Mouse (Mus musculus) forebrain, embryonic 14.5 days (tissue): Measurements from ENCODE around the gene Slc22a16. TPM values are rescaled to one million over a fixed set of nuclear protein-coding genes. Genes with fewer than 3 reads are reported as not detected.

Source experiments
- ATAC-seq: fragments of 200-750 bp; cut with Nextera tagmentation; 2 replicates; pipeline ENCODE4 v1.8.0; 2017; ENCODE audit warnings: mild to moderate bottlenecking, moderate library complexity
- DNase-seq: peaks from one replicate; pipeline ENCODE4 v3.0.0-alpha.2; 2015; ENCODE audit warnings: low spot score
- H3K27ac ChIP-seq: fragments of 300-500 bp; sonication (generic); 2 replicates; pipeline ENCODE4 v1.5.1; 2014; ENCODE audit warnings: low read depth, mild to moderate bottlenecking, control low read depth, low read length, moderate library complexity
- H3K27me3 ChIP-seq: fragments of 300-500 bp; sonication (generic); replicated peaks from 2 replicates; pipeline ENCODE4 v1.6.1; 2014; ENCODE audit warnings: low read length, control low read depth, mixed read lengths; ENCODE audit not compliant: control insufficient read depth, insufficient read depth
- H3K36me3 ChIP-seq: fragments of 300-500 bp; sonication (generic); 2 replicates; pipeline ENCODE4 v1.6.1; 2014; ENCODE audit warnings: low read length, control low read depth; ENCODE audit not compliant: control insufficient read depth, insufficient read depth
- H3K4me1 ChIP-seq: fragments of 300-500 bp; sonication (generic); 2 replicates; pipeline ENCODE4 v1.6.1; 2014; ENCODE audit warnings: antibody characterized with exemption, low read length, control low read depth; ENCODE audit not compliant: control insufficient read depth, insufficient read depth
- H3K4me2 ChIP-seq: fragments of 300-500 bp; sonication (generic); 2 replicates; pipeline ENCODE4 v1.6.1; 2014; ENCODE audit warnings: mild to moderate bottlenecking, control low read depth, low read length
- H3K4me3 ChIP-seq: fragments of 300-500 bp; sonication (generic); 2 replicates; pipeline ENCODE4 v1.5.1; 2014; ENCODE audit warnings: low read depth, low read length, control low read depth
- H3K9ac ChIP-seq: fragments of 300-500 bp; sonication (generic); 2 replicates; pipeline ENCODE4 v1.6.1; 2014; ENCODE audit warnings: mild to moderate bottlenecking, low read length, control low read depth, moderate library complexity
- H3K9me3 ChIP-seq: fragments of 300-500 bp; sonication (generic); replicated peaks from 2 replicates; pipeline ENCODE4 v1.6.1; 2016; ENCODE audit warnings: low read length, control low read depth, mixed read lengths; ENCODE audit not compliant: control insufficient read depth
- WGBS: fragments of 180-500 bp; shearing (Covaris S2); extraction: QIAGEN DNeasy Blood & Tissue Kit; methylation state at CpG from one replicate; pipeline ENCODE4 v1.1.7; 2014; 5-methylcytosine and 5-hydroxymethylcytosine counted together
- polyA plus RNA-seq: library from polyadenylated mRNA; unstranded; fragments of >200 nt; fragmentation: Nextera tagmentation; extraction: Ambion mirVana; gene quantifications from 2 replicates; pipeline ENCODE4 v1.2.1, GENCODE M21; 2014

The Slc22a16 gene
- polyA plus RNA-seq, result not detected in 2 replicates

DNA sequence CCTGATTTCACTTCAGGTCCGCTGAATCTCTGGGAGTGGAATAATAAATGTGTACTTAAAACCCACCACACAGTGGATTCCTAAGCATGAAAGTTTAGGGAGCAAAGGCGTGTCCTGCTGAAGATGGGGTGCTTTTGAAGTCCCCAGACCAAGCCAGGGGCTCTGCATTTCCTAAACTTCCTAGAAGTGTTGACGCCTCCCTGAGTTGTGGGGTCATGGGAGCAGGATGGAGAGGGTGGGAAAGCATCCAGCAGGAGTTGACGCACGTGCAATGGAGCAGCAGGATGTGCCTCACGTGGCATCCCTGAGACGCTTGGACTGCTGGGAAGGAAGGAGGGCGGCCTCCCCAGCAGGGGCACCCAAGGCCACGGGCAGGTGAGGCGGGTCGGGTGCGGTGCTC, at the start of gene Slc22a16:
Gene Slc22a16, plus strand, starts transcription at position 301 of the 400 bp plus-strand sequence.
- ATAC-seq, result no peak
- H3K4me3 ChIP-seq, result no peak within 1 kb of the TSS
- DNase-seq, result no peak
- H3K27me3 ChIP-seq, result no peaks in the 10 kb centered on the region
- no peaks in the 10 kb centered on the region for H3K36me3 ChIP-seq
- H3K4me1 ChIP-seq, result no peaks in the 10 kb centered on the region
- no peak within 1 kb of the TSS for H3K9ac ChIP-seq
- H3K9me3 ChIP-seq, result no peaks in the 10 kb centered on the region
- H3K27ac ChIP-seq, result no peak within 1 kb of the TSS
- WGBS, result 95% methylated on average over 12 of the region's 12 CpGs
- H3K4me2 ChIP-seq, result no peak within 1 kb of the TSS

- ATAC-seq, result peak; percentile 69
- peaks cover 10% of the 10 kb centered on the region for H3K4me1 ChIP-seq
Observed at GRCm38 (mm10) chr10:40521579-40521978, 48.6 kb upstream of the Slc22a16 start.

DNA sequence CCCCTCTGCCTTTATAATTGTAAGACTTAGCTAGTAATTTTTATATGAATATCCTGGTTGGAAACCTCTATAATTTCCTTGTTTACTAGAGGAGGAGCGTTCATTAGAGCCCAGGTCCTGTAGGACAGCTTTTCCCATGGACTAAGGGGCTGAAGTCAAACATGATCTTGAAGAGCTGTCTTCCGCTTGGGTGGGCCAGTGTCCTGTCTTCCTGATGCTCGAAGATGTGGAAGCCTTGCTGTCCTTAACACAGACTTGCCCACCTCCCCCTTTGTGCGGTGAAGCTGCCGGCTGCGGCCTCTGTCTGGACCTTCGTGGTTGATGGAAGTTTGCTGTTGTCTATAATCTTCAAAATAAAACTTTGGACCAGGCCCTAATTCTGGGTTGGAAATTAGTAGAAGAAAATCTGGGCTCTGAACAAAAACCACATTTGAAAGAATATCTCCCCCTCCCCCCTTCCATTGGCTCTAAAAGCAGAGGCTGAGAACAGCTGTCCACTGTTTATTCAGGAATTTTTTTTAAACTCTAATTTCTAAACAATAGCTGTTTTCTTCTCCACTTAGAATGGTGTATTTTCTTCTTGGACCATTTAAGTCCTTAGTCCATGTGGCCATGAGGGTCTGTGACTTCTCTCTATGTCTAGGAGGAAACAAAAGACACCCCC, 46.7 kb upstream of the Slc22a16 start:
- no peak for ATAC-seq
- H3K4me2 ChIP-seq, result no peak overlapping the region
- WGBS, result 79% methylated on average over 7 of the region's 7 CpGs

More at GRCm38 (mm10) chr10:40521579-40521978, 48.6 kb upstream of the Slc22a16 start:
- peak; percentile 80 for DNase-seq
- WGBS, result 5% methylated on average over 12 of the region's 12 CpGs
- peak overlapping the region; percentile 25 for H3K4me2 ChIP-seq
- H3K27ac ChIP-seq, result peak overlapping the region; percentile 60; the same call in 1 of the 2 replicates
- no peaks in the 10 kb centered on the region for H3K36me3 ChIP-seq
- H3K9ac ChIP-seq, result peak overlapping the region; percentile 32; the same call in 1 of the 2 replicates
- no peaks in the 10 kb centered on the region for H3K9me3 ChIP-seq
- no peaks in the 10 kb centered on the region for H3K27me3 ChIP-seq
- no peak overlapping the region for H3K4me3 ChIP-seq

GRCm38 (mm10) chr10:40524032-40524806, 45.9 kb upstream of the Slc22a16 start:
- ATAC-seq, result no peak
- H3K27ac ChIP-seq, result no peak overlapping the region
- WGBS, result 77% methylated on average over 9 of the region's 9 CpGs
- H3K27me3 ChIP-seq, result no peaks in the 10 kb centered on the region
- no peak overlapping the region for H3K4me2 ChIP-seq
- peaks cover 10% of the 10 kb centered on the region for H3K4me1 ChIP-seq
- no peak overlapping the region for H3K9ac ChIP-seq
- no peak for DNase-seq
- no peak overlapping the region for H3K4me3 ChIP-seq
- no peaks in the 10 kb centered on the region for H3K36me3 ChIP-seq
- H3K9me3 ChIP-seq, result no peaks in the 10 kb centered on the region

More for the DNA sequence above, 46.7 kb upstream of the Slc22a16 start:
- no peak overlapping the region for H3K27ac ChIP-seq
- no peaks in the 10 kb centered on the region for H3K9me3 ChIP-seq
- no peaks in the 10 kb centered on the region for H3K27me3 ChIP-seq
- H3K36me3 ChIP-seq, result no peaks in the 10 kb centered on the region
- no peak overlapping the region for H3K4me3 ChIP-seq
- H3K9ac ChIP-seq, result no peak overlapping the region
- H3K4me1 ChIP-seq, result peaks cover 10% of the 10 kb centered on the region
- DNase-seq, result no peak

DNA sequence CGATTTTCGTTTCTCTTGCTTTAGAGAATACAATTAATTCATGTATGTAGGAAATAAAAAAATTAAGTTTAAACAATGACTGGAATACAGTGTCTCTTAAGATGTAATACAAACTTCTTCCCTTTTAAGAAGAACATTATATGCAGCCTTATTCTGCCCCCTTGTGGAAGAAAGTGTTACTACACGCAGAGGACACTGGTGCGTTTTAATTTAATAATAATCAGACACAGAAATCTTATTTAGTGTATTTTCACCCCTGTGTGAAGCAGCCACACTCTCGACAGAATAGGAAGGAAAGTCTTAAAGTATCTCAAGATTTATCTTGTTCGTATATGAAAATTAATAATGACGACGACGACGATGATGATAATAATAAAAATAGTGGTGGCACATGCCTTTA, 45.1 kb upstream of the Slc22a16 start:
- WGBS, result 33% methylated on average over 10 of the region's 10 CpGs

GRCm38 (mm10) chr10:40525616-40526155, 44.5 kb upstream of the Slc22a16 start:
- 77% methylated on average over 9 of the region's 9 CpGs for WGBS
- H3K9ac ChIP-seq, result no peak overlapping the region

More for the DNA sequence above, 45.1 kb upstream of the Slc22a16 start:
- Histone ChIP-seq H3K27ac (no peak overlapping the region), H3K4me1 (peaks cover 7% of the 10 kb centered on the region), H3K4me2 (no peak overlapping the region), H3K36me3 (no peaks in the 10 kb centered on the region), H3K4me3 (no peak overlapping the region), H3K27me3 (no peaks in the 10 kb centered on the region), H3K9me3 (no peaks in the 10 kb centered on the region), H3K9ac (no peak overlapping the region)
- no peak for ATAC-seq
- DNase-seq, result peak; percentile 89

GRCm38 (mm10) chr10:40526301-40526761, 43.8 kb upstream of the Slc22a16 start:
- Histone ChIP-seq H3K9ac (no peak overlapping the region), H3K4me3 (no peak overlapping the region), H3K9me3 (no peaks in the 10 kb centered on the region), H3K36me3 (no peaks in the 10 kb centered on the region), H3K4me1 (peaks cover 3% of the 10 kb centered on the region), H3K4me2 (no peak overlapping the region), H3K27ac (no peak overlapping the region), H3K27me3 (no peaks in the 10 kb centered on the region)
- no peak for ATAC-seq
- 75% methylated on average over 8 of the region's 8 CpGs for WGBS
- DNase-seq, result no peak

More at GRCm38 (mm10) chr10:40525616-40526155, 44.5 kb upstream of the Slc22a16 start:
- H3K27ac ChIP-seq, result no peak overlapping the region
- DNase-seq, result no peak
- H3K4me1 ChIP-seq, result peaks cover 7% of the 10 kb centered on the region
- no peak for ATAC-seq
- no peak overlapping the region for H3K4me3 ChIP-seq
- H3K36me3 ChIP-seq, result no peaks in the 10 kb centered on the region
- H3K27me3 ChIP-seq, result no peaks in the 10 kb centered on the region
- no peaks in the 10 kb centered on the region for H3K9me3 ChIP-seq
- H3K4me2 ChIP-seq, result no peak overlapping the region

GRCm38 (mm10) chr10:40526986-40527385, 43.1 kb upstream of the Slc22a16 start:
- DNase-seq, result no peak
- H3K4me2 ChIP-seq, result no peak overlapping the region
- H3K9ac ChIP-seq, result no peak overlapping the region
- H3K4me3 ChIP-seq, result no peak overlapping the region
- H3K36me3 ChIP-seq, result no peaks in the 10 kb centered on the region
- H3K27me3 ChIP-seq, result no peaks in the 10 kb centered on the region
- H3K9me3 ChIP-seq, result no peaks in the 10 kb centered on the region
- H3K4me1 ChIP-seq, result no peaks in the 10 kb centered on the region
- WGBS, result 87% methylated on average over 3 of the region's 3 CpGs
- no peak overlapping the region for H3K27ac ChIP-seq
- ATAC-seq, result no peak
